7 mouse cellular contexts compared by ENCODE assay signal in the genomic region with DNA sequence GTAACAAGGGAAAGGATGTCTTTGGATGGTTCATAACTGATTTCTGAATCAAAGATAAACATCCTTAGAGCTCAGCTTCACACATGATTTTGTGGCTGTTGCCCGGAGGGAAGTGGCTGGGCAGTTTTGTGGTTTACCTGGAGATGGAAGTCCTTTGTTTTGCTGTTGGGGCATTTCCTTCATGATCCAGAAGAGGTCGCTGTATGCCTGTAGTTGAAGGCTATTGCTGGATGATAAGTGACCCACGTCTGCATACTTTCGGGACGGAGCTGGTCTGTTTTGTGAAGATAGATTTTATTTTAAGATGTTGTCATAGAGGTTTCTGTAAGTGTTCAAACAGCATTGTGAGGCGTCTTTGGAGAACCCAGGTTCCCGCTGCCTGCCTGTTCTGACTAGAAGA.
DNase-seq lines count a peak whose midpoint lies in the region; TF ChIP-seq lines count a peak whose summit lies in the region.

No protein-coding gene starts in this region.

- H3K27me3 ChIP-seq in C2C12 (ENCODE audit: control insufficient read depth, insufficient read depth, insufficient read length), result no peaks in the 10 kb centered on the region
- no peaks in the 10 kb centered on the region for H3K27me3 ChIP-seq in cerebellum, adult 2 months (ENCODE audit: control insufficient read depth, insufficient read depth, low read length)

- H3K36me3 ChIP-seq in C2C12 (ENCODE audit: control insufficient read depth, insufficient read depth), result no peaks in the 10 kb centered on the region

- no peak overlapping the region for H3ac ChIP-seq in C2C12 (ENCODE audit: control insufficient read depth, insufficient read length, low read depth)

- DNase-seq in ES-CJ7 (ENCODE audit: low read depth, low spot score), result peak; percentile 78
- DNase-seq in cerebellum, adult 2 months, result peak; percentile 40 to 41
- DNase-seq in gastrocnemius, postnatal 25 days, result peak; percentile 16
- DNase-seq in layer of hippocampus, adult 9-10 months (ENCODE audit: low spot score), result peak; percentile 65
- peak; percentile 63 for DNase-seq in lung, postnatal 25 days (ENCODE audit: low spot score)
- DNase-seq in skeletal muscle tissue, adult 2 months (ENCODE audit: low read depth, low spot score), result peak; percentile 40

- H3K79me2 ChIP-seq in C2C12 (ENCODE audit: control insufficient read depth, insufficient read depth), result peaks cover 53% of the 10 kb centered on the region

- TF ChIP-seq CTCF in C2C12 (IDR thresholded peaks at IDR 0.05; ENCODE audit: control insufficient read depth, insufficient read depth, insufficient read length), result peak; percentile 44
- peak; percentile 59; the same call in 1 of the 2 replicates for TF ChIP-seq CTCF in cerebellum, adult 2 months (IDR thresholded peaks at IDR 0.05; ENCODE audit: borderline replicate concordance, insufficient read depth, low read depth, low read length)

- H3K4me3 ChIP-seq in C2C12 (ENCODE audit: insufficient read depth, poor library complexity, severe bottlenecking), result no peak overlapping the region
- H3K4me3 ChIP-seq in cerebellum, adult 2 months (replicated peaks; ENCODE audit: insufficient read depth, low read depth, low read length), result no peak overlapping the region

- no peak for TF ChIP-seq POLR2A in cerebellum, adult 2 months (IDR thresholded peaks at IDR 0.05; ENCODE audit: borderline replicate concordance, insufficient read depth, low read length)

- H3K79me3 ChIP-seq in C2C12 (ENCODE audit: low read depth), result peaks cover 5% of the 10 kb centered on the region

- no peak overlapping the region for H3K27ac ChIP-seq in cerebellum, adult 2 months (ENCODE audit: insufficient read depth, low read length)

- 44% methylated on average over 7 of the region's 7 CpGs for WGBS in cerebellum, adult 2 months

- H3K4me1 ChIP-seq in cerebellum, adult 2 months (ENCODE audit: control insufficient read depth, insufficient read depth, low read length), result no peaks in the 10 kb centered on the region

TF ChIP-seq in C2C12, 6 proteins besides CTCF, POLR2A, EP300 and RAD21:
- TF ChIP-seq FOSL1 (IDR thresholded peaks at IDR 0.05; ENCODE audit: insufficient read depth, low read length, poor library complexity, severe bottlenecking) (no peak), MYOD1 (IDR thresholded peaks at IDR 0.05; ENCODE audit: control insufficient read depth, insufficient read length, low read depth) (no peak), MYOG (IDR thresholded peaks at IDR 0.05; ENCODE audit: control insufficient read depth, extremely low read depth, insufficient read length) (no peak), MAX (IDR thresholded peaks at IDR 0.05) (no peak), CEBPB (IDR thresholded peaks at IDR 0.05; ENCODE audit: low read depth) (no peak), USF1 (IDR thresholded peaks at IDR 0.05; ENCODE audit: low read depth) (no peak)

Comparison
In these comparisons a context has a peak if more than half of its experiments do, and no peak if none do; other contexts are left out.
1. DNase-seq: peak in every context shown above with its lines; median percentile 78 in ES-CJ7; 65 in layer of hippocampus, adult 9-10 months; 63 in lung, postnatal 25 days; 40 in cerebellum, adult 2 months; 40 in skeletal muscle tissue, adult 2 months; 16 in gastrocnemius, postnatal 25 days.